Mouse (Mus musculus): ENCODE data around the gene Nphp3. TPM values are rescaled to one million over a fixed set of nuclear protein-coding genes. Genes with fewer than 3 reads are reported as not detected.

Nphp3 gene
- total RNA-seq, 1 experiment from 2014 or later: 3.0 TPM

GRCm38 (mm10) chr9:104064571-104064970 lies 62.2 kb downstream of the Nphp3 start:
- DNase-seq: no peak

GRCm38 (mm10) chr9:104070241-104070640 lies 67.9 kb downstream of the Nphp3 start:
- DNase-seq: no peak

DNA sequence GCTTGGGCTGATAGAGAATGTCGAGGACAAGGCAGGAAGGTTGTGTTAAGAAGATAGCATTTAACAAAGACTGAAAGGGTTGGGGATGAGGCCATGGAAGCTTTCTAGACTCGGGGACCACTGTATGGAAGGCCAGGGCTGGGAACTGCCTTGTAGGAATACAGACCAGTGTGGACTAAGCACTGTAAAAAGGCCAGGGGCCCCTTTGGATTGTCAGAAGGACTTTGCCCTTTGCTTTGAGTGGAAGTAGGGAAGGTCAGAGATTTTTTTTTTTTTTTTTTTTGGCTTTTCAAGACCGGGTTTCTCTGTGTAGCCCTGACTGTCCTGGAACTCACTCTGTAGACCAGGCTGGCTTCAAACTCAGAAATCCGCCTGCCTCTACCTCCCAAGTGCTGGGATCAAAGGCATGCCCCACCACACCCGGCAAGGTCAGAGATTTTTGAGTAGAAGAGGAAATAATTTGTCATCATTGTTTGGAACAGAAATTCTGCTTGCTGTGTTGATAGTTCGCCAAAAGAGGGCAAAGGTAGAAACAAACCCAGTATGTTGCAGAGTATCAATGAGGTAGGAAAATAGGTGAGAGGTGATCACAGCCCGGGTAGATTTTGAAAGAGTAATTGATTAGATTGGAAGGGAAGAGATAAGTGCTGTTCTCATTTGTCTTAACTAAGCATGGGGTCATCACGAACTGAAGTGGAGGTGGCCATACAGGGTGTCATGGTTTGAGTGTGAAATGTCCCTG lies 68.7 kb downstream of the Nphp3 start:
- no peak for DNase-seq

DNA sequence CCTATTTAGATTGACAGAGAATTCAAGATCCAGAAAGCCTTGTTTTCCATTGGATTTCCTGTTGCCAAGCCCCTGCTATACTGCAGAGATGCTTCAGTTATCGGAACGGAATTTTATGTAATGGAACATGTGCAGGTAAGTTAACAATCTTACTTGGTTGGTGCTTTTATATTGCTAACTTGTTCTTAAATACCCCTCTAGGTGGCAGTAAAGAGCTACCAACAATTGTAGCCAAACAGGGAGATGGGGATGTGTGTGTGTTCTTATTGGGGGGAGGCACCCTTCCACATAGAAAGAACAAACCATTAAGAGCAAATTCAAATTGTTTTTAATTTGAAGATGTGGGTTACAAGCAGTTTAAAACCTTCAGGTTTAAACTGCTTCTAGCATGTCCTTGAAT lies 73.5 kb downstream of the Nphp3 start:
- no peak for DNase-seq

DNA sequence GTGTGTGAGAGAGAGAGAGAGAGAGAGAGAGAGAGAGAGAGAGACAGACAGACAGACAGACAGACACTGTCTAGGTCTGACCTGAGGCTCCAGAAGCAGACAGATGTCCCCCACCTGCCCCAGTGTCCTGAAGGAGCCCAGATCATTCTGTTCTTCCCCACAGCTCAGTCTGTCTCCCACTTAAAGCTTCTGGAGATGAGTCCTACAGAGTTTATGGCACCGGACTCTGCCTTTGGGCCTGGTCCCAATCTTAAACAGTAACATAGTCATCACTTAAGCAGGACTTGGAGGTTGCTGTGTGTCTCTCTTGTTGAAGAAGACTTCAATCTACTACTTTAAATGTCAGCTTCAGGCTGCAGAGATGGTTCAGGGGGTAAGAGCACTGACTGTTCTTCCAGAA lies 76.4 kb downstream of the Nphp3 start:
- no peak for DNase-seq

DNA sequence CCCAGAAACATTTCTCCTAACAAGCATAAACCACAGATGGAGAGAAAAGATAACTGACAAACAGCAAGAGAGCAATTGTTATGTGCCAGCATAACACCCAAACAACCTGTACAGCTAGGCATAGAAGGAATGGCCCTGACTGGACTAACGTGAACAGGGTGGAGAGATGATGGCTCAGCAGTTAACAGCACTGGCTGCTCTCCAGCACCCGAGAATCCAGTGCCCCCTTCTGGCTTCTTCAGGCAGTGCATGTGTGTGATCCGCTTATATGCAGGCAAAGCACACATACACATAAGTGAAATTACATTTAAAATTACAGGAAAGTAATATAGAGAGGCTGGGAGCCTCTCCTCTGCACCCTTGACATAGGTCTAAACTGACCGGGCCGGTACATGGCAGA lies 77.0 kb downstream of the Nphp3 start:
- DNase-seq: peak; percentile 67

DNA sequence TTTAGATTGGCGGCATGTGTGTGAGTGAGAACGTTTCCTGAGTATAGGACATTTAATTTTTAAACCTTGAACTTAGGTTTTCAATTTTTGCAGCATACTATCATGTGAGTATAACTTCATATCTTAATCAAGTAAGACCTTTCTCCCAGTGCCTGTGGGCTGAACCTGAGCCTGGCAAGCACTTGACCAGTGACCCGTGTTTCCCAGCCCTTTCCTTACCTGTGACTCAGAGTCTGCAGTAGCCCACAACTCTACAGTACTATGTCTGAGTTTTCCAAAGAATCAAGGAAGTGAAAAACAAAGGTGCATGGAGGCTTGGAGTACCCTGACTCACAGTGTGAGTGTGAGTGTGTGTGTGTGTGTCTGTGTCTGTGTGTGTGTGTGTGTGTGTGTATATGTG lies 77.7 kb downstream of the Nphp3 start:
- DNase-seq: no peak

GRCm38 (mm10) chr9:104085730-104086429 lies 83.5 kb downstream of the Nphp3 start:
- peak; percentile 39 for DNase-seq

GRCm38 (mm10) chr9:104088555-104088954 lies 86.2 kb downstream of the Nphp3 start:
- DNase-seq: no peak

GRCm38 (mm10) chr9:104092945-104093344 lies 90.6 kb downstream of the Nphp3 start:
- DNase-seq: no peak

Other genes with a start within 250 kb of the Nphp3 start
- 4.6 and 5.3 TPM in 2 replicates for gene Tmem108, start 240.7 kb upstream of the Nphp3 start, total RNA-seq (2021)
- gene Gm28305, start 38.1 kb downstream of the Nphp3 start, total RNA-seq (2021): not detected in 2 replicates
- 32.9 and 36.5 TPM in 2 replicates for gene Uba5, start 60.6 kb downstream of the Nphp3 start, total RNA-seq (2021)
- 102 and 121 TPM in 2 replicates for gene Acad11, start 60.8 kb downstream of the Nphp3 start, total RNA-seq (2021)
- 0.33 and 1.6 TPM in 2 replicates for gene Ackr4, start 124.4 kb downstream of the Nphp3 start, total RNA-seq (2021)